In genomic region chr1:19210215-19211032, GRCm38 (mm10) we compare ENCODE assay signal across 9 mouse cellular contexts. TPM values are rescaled to one million over a fixed set of nuclear protein-coding genes. Genes with fewer than 3 reads are reported as not detected.
DNase-seq lines count a peak whose midpoint lies in the region; ATAC-seq and TF ChIP-seq lines count a peak whose summit lies in the region.
"Had no signal": no experiment of that assay in that cellular context is flagged by ENCODE, and none has a peak within 500 bp of the region (broad histone marks: within the 10 kb centered on the region; RNA-seq: fewer than 3 reads in every experiment).

No protein-coding gene starts in this region.

- peak overlapping the region; percentile 82 for H3K27ac ChIP-seq in hindbrain, embryonic 10.5 days

- peaks cover 31% of the 10 kb centered on the region for H3K4me1 ChIP-seq in E14TG2a.4 (replicated peaks; ENCODE audit: low read depth, low read length)
- H3K4me1 ChIP-seq in hindbrain, embryonic 10.5 days (replicated peaks): peaks cover 14% of the 10 kb centered on the region; the same call in 1 of the 2 replicates

- ATAC-seq in megakaryocyte progenitor cell, adult 5-6 weeks (replicated peaks; ENCODE audit: poor library complexity): 0 out of 2 replicates have a peak, but pooled peaks have one; percentile 44

- peak; percentile 9 to 39 for DNase-seq in adrenal gland, adult (ENCODE audit: inconsistent age in 2 of 2, low spot score in 1 of 2)
- DNase-seq in adrenal gland, adult 2 months: no peak
- DNase-seq in hindbrain, embryonic 10.5 days (ENCODE audit: low spot score): peak; percentile 60
- DNase-seq in adrenal gland, postnatal 25 days: no peak
- no peak for DNase-seq in frontal cortex, postnatal 10 days (ENCODE audit: low spot score in 2 of 2)
- DNase-seq in layer of hippocampus, adult 18-20 months (ENCODE audit: low spot score in 2 of 2): no peak

- H3K27me3 ChIP-seq in E14TG2a.4 (ENCODE audit: insufficient read depth, low read length): peaks cover 79% of the 10 kb centered on the region
- H3K27me3 ChIP-seq in hindbrain, embryonic 10.5 days (ENCODE audit: insufficient read depth, poor library complexity, severe bottlenecking): peaks cover 98% of the 10 kb centered on the region

- TF ChIP-seq CTCF in E14TG2a.4 (conservative IDR thresholded peaks at IDR 0.05; ENCODE audit: low read length): no peak

- H3K9me3 ChIP-seq in E14TG2a.4 (ENCODE audit: low read length): no peaks in the 10 kb centered on the region
- H3K9me3 ChIP-seq in hindbrain, embryonic 10.5 days: no peaks in the 10 kb centered on the region

- H3K4me3 ChIP-seq in E14TG2a.4 (replicated peaks; ENCODE audit: low read length): peak overlapping the region; percentile 46
- H3K4me3 ChIP-seq in hindbrain, embryonic 10.5 days: peak overlapping the region; percentile 46

- WGBS in hindbrain, embryonic 10.5 days: under 1% methylated on average over 30 of the region's 30 CpGs

- H3K36me3 ChIP-seq in E14TG2a.4 (ENCODE audit: insufficient read depth, low read length): no peaks in the 10 kb centered on the region
- no peaks in the 10 kb centered on the region for H3K36me3 ChIP-seq in hindbrain, embryonic 10.5 days

RNA-seq across cellular contexts. Expression of gene Tfap2b, which starts 1.7 kb away (rescaled TPM):
- total RNA-seq in adrenal gland, adult 2 months (2021): 10 to 100 TPM in 1 of 2 experiments, 1 to 10 TPM in 1; 8.5 to 18.7 TPM
- 13.3 and 33.5 TPM in 2 replicates for polyA plus RNA-seq in adrenal gland, adult 2 months (2012; rRNA removed)
- 38.6 and 81.5 TPM in 2 replicates for polyA plus RNA-seq in hindbrain, embryonic 10.5 days (2016; fragmentation: Nextera tagmentation; extraction: Ambion mirVana)
- not detected in 2 replicates for total RNA-seq in megakaryocyte progenitor cell, adult 5-6 weeks (2015)
- total RNA-seq in megakaryocyte progenitor cell, adult 5-6 weeks (2017): not detected in 2 replicates
- 8.6 and 11.0 TPM in 2 replicates for total RNA-seq in adrenal gland, postnatal 25 days (2021)
- under 1 TPM in 1 of 2 experiments, not detected in 1; 0.15 TPM for total RNA-seq in layer of hippocampus, adult 18-20 months (2021)
- total RNA-seq: hematopoietic stem cell, adult 5-6 weeks had no signal

Comparison
In these comparisons a context has a peak if more than half of its experiments do, and no peak if none do; other contexts are left out.
1. DNase-seq: peak in adrenal gland, adult (2 of 2) and hindbrain, embryonic 10.5 days (single experiment); none in adrenal gland, adult 2 months (single experiment), adrenal gland, postnatal 25 days (single experiment), frontal cortex, postnatal 10 days (0 of 2) and layer of hippocampus, adult 18-20 months (0 of 2).